Mouse (Mus musculus) myocyte (in vitro differentiated cells): ENCODE measurements around the gene Fbn1.

Experiments used
- E2F4 ChIP-seq: IDR thresholded peaks from one replicate; pipeline ENCODE4 v1.6.1; 2011; ENCODE audit warnings: mild to moderate bottlenecking, control low read depth, moderate library complexity; ENCODE audit not compliant: insufficient read depth
- MAX ChIP-seq: IDR thresholded peaks from one replicate; pipeline ENCODE4 v1.6.1; 2011; ENCODE audit warnings: low read depth, mild to moderate bottlenecking, control low read depth
- MYOD1 ChIP-seq, 3 experiments: IDR thresholded peaks; one replicate each; pipeline ENCODE4 v1.6.1; 2011; ENCODE audit warnings: control low read depth in 2 of 3, low read depth in 2 of 3, mild to moderate bottlenecking in 2 of 3, moderate library complexity in 1 of 3; ENCODE audit not compliant: insufficient read length in 2 of 3, control insufficient read depth in 1 of 3
- MYOG ChIP-seq, 3 experiments: IDR thresholded peaks; one replicate each; pipeline ENCODE4 v1.6.1; 2011; ENCODE audit warnings: control low read depth in 2 of 3, low read depth in 2 of 3, mild to moderate bottlenecking in 2 of 3; ENCODE audit not compliant: insufficient read length in 2 of 3, control insufficient read depth in 1 of 3, insufficient read depth in 1 of 3
- POLR2A ChIP-seq: IDR thresholded peaks from one replicate; pipeline ENCODE4 v1.6.1; 2011; ENCODE audit warnings: low read depth, mild to moderate bottlenecking, control low read depth, moderate library complexity; ENCODE audit not compliant: insufficient read length
- POLR2AphosphoS2 ChIP-seq: IDR thresholded peaks from one replicate; pipeline ENCODE4 v1.6.1; 2011; ENCODE audit warnings: low read depth, control low read depth; ENCODE audit not compliant: insufficient read length
- REST ChIP-seq: IDR thresholded peaks from one replicate; pipeline ENCODE4 v1.6.1; 2011; ENCODE audit warnings: mild to moderate bottlenecking, control low read depth, moderate library complexity; ENCODE audit not compliant: insufficient read depth, insufficient read length
- SRF ChIP-seq: IDR thresholded peaks from one replicate; pipeline ENCODE4 v1.6.1; 2011; ENCODE audit warnings: low read depth; ENCODE audit not compliant: control insufficient read depth, insufficient read length
- TCF3 ChIP-seq: IDR thresholded peaks from one replicate; pipeline ENCODE4 v1.6.1; 2011; ENCODE audit warnings: low read depth, control low read depth; ENCODE audit not compliant: insufficient read length
- USF1 ChIP-seq: IDR thresholded peaks from one replicate; pipeline ENCODE4 v1.6.1; 2011; ENCODE audit warnings: low read depth, mild to moderate bottlenecking, control low read depth, moderate library complexity

GRCm38 (mm10) chr2:125447274-125447898, 60.4 kb downstream of the Fbn1 start:
- TF ChIP-seq REST (no peak), MAX (no peak), USF1 (no peak), POLR2A (no peak), POLR2AphosphoS2 (no peak), MYOD1 (IDR thresholded peaks at IDR 0.05; ENCODE audit: control insufficient read depth in 1 of 3, insufficient read length in 2 of 3, low read depth in 2 of 3) (no peak), SRF (no peak), E2F4 (no peak), MYOG (IDR thresholded peaks at IDR 0.05; ENCODE audit: control insufficient read depth in 1 of 3, insufficient read depth in 1 of 3, insufficient read length in 2 of 3, low read depth in 2 of 3) (no peak), TCF3 (no peak)
